Mouse (Mus musculus): ENCODE measurements around the gene Amotl1. TPM values are rescaled to one million over a fixed set of nuclear protein-coding genes. Genes with fewer than 3 reads are reported as not detected.

Gene Amotl1
- polyA plus RNA-seq, 1 experiment = not detected

DNA sequence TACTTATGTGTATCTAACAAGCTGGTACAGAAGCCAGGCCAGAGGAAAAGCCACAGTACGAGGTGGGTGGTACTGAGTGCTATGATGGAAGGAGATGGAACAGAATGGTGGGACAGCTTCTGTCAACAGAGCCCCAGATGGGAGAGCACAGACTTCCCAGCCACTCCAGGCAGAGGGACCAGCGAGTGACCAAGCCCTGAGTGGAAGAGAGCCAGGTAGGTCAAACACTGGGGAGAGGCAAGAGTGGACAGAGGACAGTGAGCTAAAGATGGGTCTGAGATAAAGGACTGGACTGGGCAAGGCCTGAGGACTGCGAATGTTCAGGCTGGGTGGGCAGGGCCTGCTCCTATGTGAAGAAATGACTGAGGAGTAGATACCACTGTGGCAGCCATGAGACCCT lies 23.5 kb upstream of the Amotl1 start:
- WGBS = 88% methylated on average over 3 of the region's 3 CpGs
- no peak overlapping the region for H3K4me3 ChIP-seq (ENCODE audit: insufficient read depth, low read depth, low read length)
- H3K27ac ChIP-seq (ENCODE audit: insufficient read depth, low read depth, low read length) = no peak overlapping the region
- no peaks in the 10 kb centered on the region for H3K4me1 ChIP-seq (ENCODE audit: control insufficient read depth, insufficient read depth, low read length)
- no peak for TF ChIP-seq CTCF (IDR thresholded peaks at IDR 0.05; ENCODE audit: insufficient read depth, low read depth, low read length)
- no peak for TF ChIP-seq POLR2A (IDR thresholded peaks at IDR 0.05; ENCODE audit: insufficient read depth, low read depth, low read length)

DNA sequence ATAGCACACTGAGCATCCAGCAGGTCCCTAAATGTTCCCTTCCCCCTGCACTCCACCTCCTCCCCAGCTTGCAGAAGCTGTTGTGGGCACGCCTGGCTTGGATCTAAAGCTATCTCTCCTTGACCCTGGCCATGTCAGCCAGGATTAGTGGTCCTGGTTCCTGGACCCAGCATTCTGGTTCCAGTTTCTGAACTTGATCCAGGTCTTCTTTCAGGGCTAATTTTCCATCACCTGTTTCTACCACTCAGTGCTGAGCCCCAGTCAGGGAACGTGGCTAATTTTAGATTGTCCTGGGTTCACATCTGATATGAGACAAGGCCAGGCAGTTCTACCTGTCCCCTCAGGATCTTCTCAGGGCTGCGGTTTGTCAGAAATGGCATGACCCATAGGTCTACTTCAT lies 21.2 kb upstream of the Amotl1 start:
- Histone ChIP-seq H3K4me1 (ENCODE audit: control insufficient read depth, insufficient read depth, low read length) (no peaks in the 10 kb centered on the region), H3K4me3 (ENCODE audit: insufficient read depth, low read depth, low read length) (no peak overlapping the region), H3K27ac (ENCODE audit: insufficient read depth, low read depth, low read length) (no peak overlapping the region)
- TF ChIP-seq CTCF (IDR thresholded peaks at IDR 0.05; ENCODE audit: insufficient read depth, low read depth, low read length) (no peak), POLR2A (IDR thresholded peaks at IDR 0.05; ENCODE audit: insufficient read depth, low read depth, low read length) (no peak)
- 95% methylated on average over 3 of the region's 3 CpGs for WGBS

DNA sequence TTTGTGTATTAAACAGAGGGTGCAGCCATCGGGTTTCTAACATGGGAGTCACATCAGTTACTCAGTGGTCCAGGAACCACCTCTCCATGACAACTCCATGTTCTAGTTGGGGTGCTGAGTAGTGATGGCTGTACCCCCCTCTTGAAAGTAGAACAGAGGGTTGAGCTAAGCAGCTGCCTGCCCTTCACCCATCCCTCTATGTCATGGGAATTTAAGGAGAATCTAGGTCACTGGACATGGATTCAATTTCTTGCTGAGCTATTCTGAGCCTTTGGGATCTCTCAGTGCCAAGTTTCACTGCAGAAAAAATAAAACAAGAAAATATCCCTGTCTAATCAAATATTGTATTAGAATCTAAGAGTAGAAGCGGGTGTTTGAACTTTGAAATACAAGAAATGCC lies 18.7 kb upstream of the Amotl1 start:
- H3K4me3 ChIP-seq (ENCODE audit: insufficient read depth, low read depth, low read length) = no peak overlapping the region
- no peak for TF ChIP-seq CTCF (IDR thresholded peaks at IDR 0.05; ENCODE audit: insufficient read depth, low read depth, low read length)
- no peak for TF ChIP-seq POLR2A (IDR thresholded peaks at IDR 0.05; ENCODE audit: insufficient read depth, low read depth, low read length)
- no peak overlapping the region for H3K27ac ChIP-seq (ENCODE audit: insufficient read depth, low read depth, low read length)
- no peaks in the 10 kb centered on the region for H3K4me1 ChIP-seq (ENCODE audit: control insufficient read depth, insufficient read depth, low read length)
- 90% methylated on average over 2 of the region's 2 CpGs for WGBS

DNA sequence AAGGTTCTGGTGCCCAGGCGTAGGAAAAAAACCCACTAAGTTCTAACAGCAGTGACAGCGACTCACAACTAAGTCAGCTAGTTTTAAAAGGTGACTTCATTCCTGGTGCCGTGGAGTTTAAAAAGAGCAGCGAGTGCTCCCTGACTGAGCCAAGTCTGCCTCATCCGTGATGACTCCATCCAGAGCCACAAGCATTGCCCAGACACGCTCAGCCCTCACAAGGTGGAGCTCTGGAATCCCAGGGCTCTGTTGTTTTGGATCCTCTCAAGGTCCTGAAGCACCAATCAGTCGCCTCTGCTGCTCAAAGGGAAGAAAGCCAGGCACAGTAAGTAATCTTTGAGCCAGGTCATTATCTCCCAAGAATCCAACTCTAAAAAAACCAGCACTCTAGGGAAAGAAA lies 18.0 kb upstream of the Amotl1 start:
- Histone ChIP-seq H3K27ac (ENCODE audit: insufficient read depth, low read depth, low read length) (no peak overlapping the region), H3K4me3 (ENCODE audit: insufficient read depth, low read depth, low read length) (no peak overlapping the region), H3K4me1 (ENCODE audit: control insufficient read depth, insufficient read depth, low read length) (no peaks in the 10 kb centered on the region)
- WGBS = 79% methylated on average over 7 of the region's 7 CpGs
- no peak for TF ChIP-seq POLR2A (IDR thresholded peaks at IDR 0.05; ENCODE audit: insufficient read depth, low read depth, low read length)
- no peak for TF ChIP-seq CTCF (IDR thresholded peaks at IDR 0.05; ENCODE audit: insufficient read depth, low read depth, low read length)

DNA sequence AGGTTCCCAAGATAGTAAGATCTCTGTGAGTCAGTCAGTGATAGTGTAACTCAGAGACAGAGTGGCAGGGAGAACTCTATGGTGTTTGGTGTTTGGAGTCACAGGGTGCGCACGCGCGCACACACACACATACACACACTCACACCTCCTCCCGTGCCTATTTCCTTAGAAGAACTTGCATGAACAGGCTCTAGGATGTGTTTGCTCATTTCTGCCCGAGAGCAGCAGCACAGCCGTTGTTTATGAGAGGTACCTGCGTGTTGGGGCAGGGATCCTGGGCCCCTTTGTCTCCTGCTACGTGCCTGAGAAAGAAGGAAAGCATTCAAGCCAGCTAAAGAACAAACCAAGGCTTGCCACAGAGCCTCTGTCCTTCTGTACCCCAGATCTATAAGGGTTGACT lies 17.3 kb upstream of the Amotl1 start:
- 88% methylated on average over 9 of the region's 9 CpGs for WGBS
- TF ChIP-seq CTCF (IDR thresholded peaks at IDR 0.05; ENCODE audit: insufficient read depth, low read depth, low read length) (no peak), POLR2A (IDR thresholded peaks at IDR 0.05; ENCODE audit: insufficient read depth, low read depth, low read length) (no peak)

DNA sequence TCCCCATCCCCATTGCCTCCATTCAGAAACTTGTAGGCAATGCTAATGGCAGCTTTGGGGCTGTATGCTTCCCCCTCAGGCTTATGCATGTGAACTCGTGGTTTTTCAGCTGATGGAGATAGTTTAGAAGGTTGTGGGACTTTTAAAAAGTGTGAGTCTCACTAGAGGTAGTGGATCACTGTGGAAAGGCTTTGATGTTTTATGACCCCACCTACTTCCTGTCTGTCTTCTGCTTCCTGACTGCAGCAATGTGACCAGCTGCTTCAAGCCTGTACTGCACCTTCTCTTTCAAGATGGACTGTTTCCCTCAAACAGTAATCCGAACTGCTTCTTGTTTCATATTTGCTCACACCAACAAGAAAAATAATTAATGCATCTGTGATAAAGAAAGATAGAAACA lies 13.1 kb upstream of the Amotl1 start:
- Histone ChIP-seq H3K4me3 (ENCODE audit: insufficient read depth, low read depth, low read length) (no peak overlapping the region), H3K4me1 (ENCODE audit: control insufficient read depth, insufficient read depth, low read length) (no peaks in the 10 kb centered on the region), H3K27ac (ENCODE audit: insufficient read depth, low read depth, low read length) (no peak overlapping the region)
- 53% methylated on average over 2 of the region's 2 CpGs for WGBS
- TF ChIP-seq CTCF (IDR thresholded peaks at IDR 0.05; ENCODE audit: insufficient read depth, low read depth, low read length) = no peak
- no peak for TF ChIP-seq POLR2A (IDR thresholded peaks at IDR 0.05; ENCODE audit: insufficient read depth, low read depth, low read length)

More for the DNA sequence above, 17.3 kb upstream of the Amotl1 start:
- no peaks in the 10 kb centered on the region for H3K4me1 ChIP-seq (ENCODE audit: control insufficient read depth, insufficient read depth, low read length)
- H3K4me3 ChIP-seq (ENCODE audit: insufficient read depth, low read depth, low read length) = no peak overlapping the region
- H3K27ac ChIP-seq (ENCODE audit: insufficient read depth, low read depth, low read length) = no peak overlapping the region

DNA sequence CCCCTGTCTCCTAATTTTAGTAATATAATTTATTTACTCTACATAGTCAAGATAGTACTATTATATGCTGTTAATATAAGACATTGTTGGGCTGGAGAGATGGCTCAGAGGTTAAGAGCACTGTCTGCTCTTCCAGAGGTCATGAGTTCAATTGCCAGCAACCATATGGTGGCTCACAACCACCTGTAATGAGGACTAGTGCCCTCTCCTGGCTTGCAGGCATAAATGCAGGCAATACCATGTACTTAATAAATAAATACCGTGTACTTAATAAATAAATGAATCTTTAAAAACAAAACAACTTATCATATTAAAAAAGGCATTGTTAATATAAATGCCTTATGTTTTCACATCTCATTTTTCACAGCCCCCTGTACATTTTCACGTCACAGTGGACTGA lies 9.2 kb upstream of the Amotl1 start:
- WGBS = 87% methylated on average over 2 of the region's 2 CpGs

DNA sequence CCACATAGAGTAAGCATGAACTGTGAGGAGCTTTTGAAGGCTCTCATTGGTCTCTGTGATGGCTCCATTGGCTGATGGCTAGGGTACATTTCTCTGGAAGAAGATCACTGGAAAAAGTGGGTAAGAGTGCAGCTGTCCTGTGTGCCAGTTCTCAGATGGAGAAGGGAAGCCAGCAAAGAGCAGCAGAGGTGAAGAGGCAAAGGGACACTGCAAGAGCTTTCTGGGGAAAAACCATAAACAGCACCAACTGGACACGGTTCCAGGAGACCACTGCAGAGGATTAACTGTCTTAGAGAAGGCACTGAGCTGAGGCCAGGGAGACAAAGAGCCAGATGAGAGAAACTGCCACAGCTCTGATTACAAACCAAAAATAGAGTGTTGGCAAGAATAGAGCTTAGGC lies 7.9 kb upstream of the Amotl1 start:
- Histone ChIP-seq H3K4me1 (ENCODE audit: control insufficient read depth, insufficient read depth, low read length) (no peaks in the 10 kb centered on the region), H3K4me3 (ENCODE audit: insufficient read depth, low read depth, low read length) (no peak overlapping the region), H3K27ac (ENCODE audit: insufficient read depth, low read depth, low read length) (no peak overlapping the region)
- TF ChIP-seq CTCF (IDR thresholded peaks at IDR 0.05; ENCODE audit: insufficient read depth, low read depth, low read length) (no peak), POLR2A (IDR thresholded peaks at IDR 0.05; ENCODE audit: insufficient read depth, low read depth, low read length) (no peak)
- WGBS = 67% methylated on average over 1 of the region's 1 CpGs

More for the DNA sequence above, 9.2 kb upstream of the Amotl1 start:
- H3K4me3 ChIP-seq (ENCODE audit: insufficient read depth, low read depth, low read length) = no peak overlapping the region
- no peaks in the 10 kb centered on the region for H3K4me1 ChIP-seq (ENCODE audit: control insufficient read depth, insufficient read depth, low read length)
- TF ChIP-seq POLR2A (IDR thresholded peaks at IDR 0.05; ENCODE audit: insufficient read depth, low read depth, low read length) = no peak
- no peak for TF ChIP-seq CTCF (IDR thresholded peaks at IDR 0.05; ENCODE audit: insufficient read depth, low read depth, low read length)
- H3K27ac ChIP-seq (ENCODE audit: insufficient read depth, low read depth, low read length) = no peak overlapping the region

DNA sequence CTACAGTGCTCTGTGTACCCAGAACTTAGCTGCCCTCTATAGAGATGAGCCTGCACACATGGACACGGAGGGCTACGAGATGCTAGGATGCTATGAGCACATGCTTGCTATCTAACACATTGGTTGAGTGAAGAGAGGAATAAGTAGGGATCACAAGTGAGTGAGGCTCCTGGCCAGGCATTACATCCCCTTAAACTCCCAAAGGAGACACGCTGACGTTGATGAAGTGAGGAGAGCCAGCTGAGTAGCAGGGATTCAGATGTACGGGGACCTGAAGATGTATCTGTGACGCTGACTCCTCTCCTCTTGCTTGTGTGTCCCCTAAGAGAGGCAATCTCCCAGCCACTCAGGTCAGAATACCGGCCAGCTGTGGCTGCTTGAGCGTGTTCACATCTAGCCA lies 3.0 kb upstream of the Amotl1 start:
- 88% methylated on average over 8 of the region's 8 CpGs for WGBS
- TF ChIP-seq POLR2A (IDR thresholded peaks at IDR 0.05; ENCODE audit: insufficient read depth, low read depth, low read length) = no peak
- TF ChIP-seq CTCF (IDR thresholded peaks at IDR 0.05; ENCODE audit: insufficient read depth, low read depth, low read length) = no peak
- Histone ChIP-seq H3K4me3 (ENCODE audit: insufficient read depth, low read depth, low read length) (no peak overlapping the region), H3K27ac (ENCODE audit: insufficient read depth, low read depth, low read length) (no peak overlapping the region), H3K4me1 (ENCODE audit: control insufficient read depth, insufficient read depth, low read length) (peaks cover 5% of the 10 kb centered on the region; the same call in 1 of the 2 replicates)

DNA sequence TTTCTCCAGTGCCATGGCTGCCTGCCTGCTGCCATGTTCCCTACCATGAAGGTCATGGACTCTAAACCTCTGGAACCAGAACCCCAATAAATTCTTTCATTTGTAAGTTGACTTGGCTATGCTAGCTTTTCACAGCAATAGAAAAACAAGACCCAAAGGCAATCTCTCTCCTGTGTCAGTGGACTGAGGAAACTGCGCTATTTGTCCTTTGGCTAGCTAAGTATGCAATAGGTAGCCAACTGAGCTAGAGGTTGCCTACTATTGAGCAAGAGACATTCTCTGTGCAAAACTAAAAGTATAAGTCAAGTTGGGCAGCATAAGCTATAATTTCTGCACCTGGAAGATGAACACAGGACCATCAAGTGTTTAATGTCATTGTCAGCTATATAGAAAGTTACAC lies 1.8 kb upstream of the Amotl1 start:
- no peak overlapping the region for H3K27ac ChIP-seq (ENCODE audit: insufficient read depth, low read depth, low read length)
- 95% methylated on average over 1 of the region's 1 CpGs for WGBS
- TF ChIP-seq CTCF (IDR thresholded peaks at IDR 0.05; ENCODE audit: insufficient read depth, low read depth, low read length) (no peak), POLR2A (IDR thresholded peaks at IDR 0.05; ENCODE audit: insufficient read depth, low read depth, low read length) (no peak)
- no peak overlapping the region for H3K4me3 ChIP-seq (ENCODE audit: insufficient read depth, low read depth, low read length)
- H3K4me1 ChIP-seq (ENCODE audit: control insufficient read depth, insufficient read depth, low read length) = peaks cover 15% of the 10 kb centered on the region
